Mouse (Mus musculus) embryonic facial prominence, embryonic 15.5 days (tissue): ENCODE results near the gene Eml4. TPM values are rescaled to one million over a fixed set of nuclear protein-coding genes. Genes with fewer than 3 reads are reported as not detected.

Source experiments
- ATAC-seq: fragments of 200-750 bp; cut with Nextera tagmentation; 2 replicates; pipeline ENCODE4 v1.8.0; 2017; ENCODE audit warnings: low read depth, moderate TSS enrichment; ENCODE audit not compliant: insufficient number of reproducible peaks, low FRiP score, low TSS enrichment
- H3K27ac ChIP-seq: fragments of 300-500 bp; sonication (generic); replicated peaks from 2 replicates; pipeline ENCODE4 v1.5.1; 2015; ENCODE audit warnings: mild to moderate bottlenecking, inconsistent platforms
- H3K27me3 ChIP-seq: fragments of 300-500 bp; sonication (generic); 2 replicates; pipeline ENCODE4 v1.6.1; 2015; ENCODE audit warnings: inconsistent platforms
- H3K36me3 ChIP-seq: fragments of 300-500 bp; sonication (generic); 2 replicates; pipeline ENCODE4 v1.6.1; 2015; ENCODE audit warnings: mild to moderate bottlenecking, inconsistent platforms
- H3K4me1 ChIP-seq: fragments of 300-500 bp; sonication (generic); 2 replicates; pipeline ENCODE4 v1.6.1; 2015; ENCODE audit warnings: inconsistent platforms
- H3K4me2 ChIP-seq: fragments of 300-500 bp; sonication (generic); replicated peaks from 2 replicates; pipeline ENCODE4 v1.6.1; 2015; ENCODE audit warnings: mild to moderate bottlenecking, inconsistent platforms
- H3K4me3 ChIP-seq: fragments of 300-500 bp; sonication (generic); replicated peaks from 2 replicates; pipeline ENCODE4 v1.5.1; 2015; ENCODE audit warnings: mild to moderate bottlenecking, inconsistent platforms
- H3K9ac ChIP-seq: fragments of 300-500 bp; sonication (generic); 2 replicates; pipeline ENCODE4 v1.6.1; 2015; ENCODE audit warnings: inconsistent platforms
- H3K9me3 ChIP-seq: fragments of 300-500 bp; sonication (generic); replicated peaks from 2 replicates; pipeline ENCODE4 v1.6.1; 2016; ENCODE audit warnings: inconsistent platforms
- WGBS: fragments of 180-500 bp; shearing (Covaris S2); methylation state at CpG from one replicate; pipeline ENCODE4 v1.1.7; 2015; 5-methylcytosine and 5-hydroxymethylcytosine counted together
- polyA plus RNA-seq: library from polyadenylated mRNA; unstranded; fragments of >200 nt; fragmentation: Nextera tagmentation; extraction: Ambion mirVana; gene quantifications from 2 replicates; pipeline ENCODE4 v1.2.1, GENCODE M21; 2015

Gene Eml4
- polyA plus RNA-seq, 1 experiment from 2014 or later = 33.2 TPM

GRCm38 (mm10) chr17:83387161-83387560, 36.4 kb downstream of the Eml4 start:
- Histone ChIP-seq H3K9ac (no peak overlapping the region), H3K36me3 (no peaks in the 10 kb centered on the region), H3K27me3 (no peaks in the 10 kb centered on the region), H3K9me3 (no peaks in the 10 kb centered on the region), H3K27ac (no peak overlapping the region), H3K4me3 (no peak overlapping the region), H3K4me2 (no peak overlapping the region), H3K4me1 (no peaks in the 10 kb centered on the region)
- ATAC-seq = no peak
- WGBS = 77% methylated on average over 3 of the region's 3 CpGs

GRCm38 (mm10) chr17:83394013-83394412, 43.3 kb downstream of the Eml4 start:
- H3K4me1 ChIP-seq = 0 out of 2 replicates have a peak, but pooled peaks cover 2% of the 10 kb centered on the region
- H3K4me2 ChIP-seq = no peak overlapping the region
- no peak overlapping the region for H3K9ac ChIP-seq
- no peaks in the 10 kb centered on the region for H3K36me3 ChIP-seq
- ATAC-seq = no peak
- H3K9me3 ChIP-seq = no peaks in the 10 kb centered on the region
- no peak overlapping the region for H3K27ac ChIP-seq
- 86% methylated on average over 3 of the region's 3 CpGs for WGBS
- H3K27me3 ChIP-seq = no peaks in the 10 kb centered on the region
- H3K4me3 ChIP-seq = no peak overlapping the region

- H3K4me2 ChIP-seq = no peak overlapping the region
- ATAC-seq = no peak
- WGBS = 36% methylated on average over 6 of the region's 6 CpGs
These were observed 46.9 kb downstream of the Eml4 start for GRCm38 (mm10) chr17:83397571-83398100.

DNA sequence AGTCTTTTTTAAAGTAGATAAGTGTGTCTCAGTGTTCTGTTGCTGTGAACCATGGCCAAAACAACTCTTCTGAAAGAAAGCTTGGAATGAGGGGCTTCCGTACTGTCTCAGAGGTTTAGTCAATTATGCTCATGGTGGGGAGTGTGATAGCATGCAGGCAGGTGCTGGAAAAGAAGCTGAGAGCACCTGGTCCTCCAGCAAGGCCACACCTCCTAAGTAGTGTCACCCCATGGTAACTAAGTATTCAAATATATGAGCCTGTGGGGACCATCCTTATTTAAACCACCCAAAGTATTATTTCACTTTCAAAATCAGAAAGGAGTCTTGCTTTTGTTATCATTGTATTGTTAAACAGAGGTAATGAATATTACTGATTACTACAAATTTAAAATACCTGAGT, 48.0 kb downstream of the Eml4 start:
- Histone ChIP-seq H3K9ac (no peak overlapping the region), H3K4me1 (peaks cover 6% of the 10 kb centered on the region; the same call in 1 of the 2 replicates), H3K4me3 (no peak overlapping the region), H3K27me3 (no peaks in the 10 kb centered on the region), H3K27ac (no peak overlapping the region), H3K4me2 (no peak overlapping the region), H3K36me3 (peaks cover 5% of the 10 kb centered on the region; the same call in 1 of the 2 replicates), H3K9me3 (no peaks in the 10 kb centered on the region)
- ATAC-seq = no peak
- 74% methylated on average over 1 of the region's 1 CpGs for WGBS

More at GRCm38 (mm10) chr17:83397571-83398100, 46.9 kb downstream of the Eml4 start:
- Histone ChIP-seq H3K27me3 (no peaks in the 10 kb centered on the region), H3K9ac (no peak overlapping the region), H3K27ac (peak overlapping the region; percentile 58; the same call in 1 of the 2 replicates), H3K9me3 (no peaks in the 10 kb centered on the region), H3K4me1 (peaks cover 6% of the 10 kb centered on the region; the same call in 1 of the 2 replicates), H3K36me3 (no peaks in the 10 kb centered on the region), H3K4me3 (no peak overlapping the region)

- Histone ChIP-seq H3K27ac (no peak overlapping the region), H3K36me3 (peaks cover 20% of the 10 kb centered on the region; the same call in 1 of the 2 replicates), H3K27me3 (no peaks in the 10 kb centered on the region), H3K4me2 (no peak overlapping the region), H3K4me3 (no peak overlapping the region), H3K9me3 (no peaks in the 10 kb centered on the region), H3K4me1 (no peaks in the 10 kb centered on the region), H3K9ac (no peak overlapping the region)
- WGBS = 75% methylated on average over 4 of the region's 4 CpGs
- ATAC-seq = no peak
These were observed 79.9 kb downstream of the Eml4 start for GRCm38 (mm10) chr17:83430607-83431006.

DNA sequence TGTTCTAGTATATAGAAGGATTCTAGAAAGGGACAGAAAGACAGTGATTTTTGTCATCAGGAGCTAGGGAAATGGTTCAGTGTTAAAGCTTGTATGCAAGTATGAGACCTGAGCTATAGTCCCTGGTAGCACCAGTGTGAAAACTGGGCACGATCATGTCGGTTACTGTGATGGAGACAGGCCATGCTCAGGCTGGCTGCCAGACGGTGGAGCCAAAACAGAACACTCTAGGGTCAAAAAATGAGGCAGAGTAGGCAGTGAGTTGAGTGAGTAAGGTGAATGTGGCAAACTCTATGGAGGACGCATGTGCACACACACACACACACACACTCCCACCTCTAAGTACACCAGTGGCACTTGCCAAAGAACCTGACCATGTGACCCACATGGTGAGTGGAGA, 92.7 kb downstream of the Eml4 start:
- Histone ChIP-seq H3K27ac (no peak overlapping the region), H3K4me3 (no peak overlapping the region), H3K27me3 (no peaks in the 10 kb centered on the region), H3K4me2 (no peak overlapping the region), H3K9me3 (no peaks in the 10 kb centered on the region), H3K4me1 (no peaks in the 10 kb centered on the region), H3K36me3 (peaks cover 27% of the 10 kb centered on the region), H3K9ac (no peak overlapping the region)
- ATAC-seq = no peak; the same call in 1 of the 2 replicates
- 89% methylated on average over 4 of the region's 4 CpGs for WGBS

DNA sequence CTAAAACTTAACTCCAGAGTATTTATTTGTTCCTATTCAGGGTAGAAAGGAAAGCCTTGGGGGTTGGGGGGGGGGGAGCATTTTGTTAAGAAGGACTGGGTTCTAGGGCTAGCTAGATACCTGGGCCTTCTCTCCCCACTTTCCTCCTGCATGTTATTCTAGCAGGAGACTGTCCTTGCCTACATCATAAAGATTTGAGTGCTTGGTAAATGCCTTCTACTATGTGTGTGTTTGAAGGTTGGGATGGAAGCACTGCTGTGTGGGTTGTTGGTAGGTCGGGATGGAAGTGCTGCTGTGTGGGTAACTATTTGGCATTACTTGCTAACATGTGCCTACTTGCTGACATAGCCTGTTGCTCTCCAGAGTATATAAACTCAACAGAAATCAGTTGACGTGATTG, 98.9 kb downstream of the Eml4 start:
- H3K36me3 ChIP-seq = peaks cover 50% of the 10 kb centered on the region
- WGBS = 76% methylated on average over 2 of the region's 2 CpGs

GRCm38 (mm10) chr17:83451367-83451766, 100.6 kb downstream of the Eml4 start:
- peaks cover 61% of the 10 kb centered on the region for H3K36me3 ChIP-seq
- H3K9me3 ChIP-seq = no peaks in the 10 kb centered on the region
- ATAC-seq = no peak
- H3K4me2 ChIP-seq = no peak overlapping the region
- H3K27me3 ChIP-seq = no peaks in the 10 kb centered on the region
- H3K4me1 ChIP-seq = no peaks in the 10 kb centered on the region
- no peak overlapping the region for H3K4me3 ChIP-seq
- 94% methylated on average over 8 of the region's 8 CpGs for WGBS
- H3K27ac ChIP-seq = no peak overlapping the region
- no peak overlapping the region for H3K9ac ChIP-seq

More for the DNA sequence above, 98.9 kb downstream of the Eml4 start:
- Histone ChIP-seq H3K4me3 (no peak overlapping the region), H3K27me3 (no peaks in the 10 kb centered on the region), H3K9ac (no peak overlapping the region), H3K4me1 (no peaks in the 10 kb centered on the region), H3K9me3 (no peaks in the 10 kb centered on the region), H3K4me2 (no peak overlapping the region), H3K27ac (no peak overlapping the region)
- no peak for ATAC-seq

DNA sequence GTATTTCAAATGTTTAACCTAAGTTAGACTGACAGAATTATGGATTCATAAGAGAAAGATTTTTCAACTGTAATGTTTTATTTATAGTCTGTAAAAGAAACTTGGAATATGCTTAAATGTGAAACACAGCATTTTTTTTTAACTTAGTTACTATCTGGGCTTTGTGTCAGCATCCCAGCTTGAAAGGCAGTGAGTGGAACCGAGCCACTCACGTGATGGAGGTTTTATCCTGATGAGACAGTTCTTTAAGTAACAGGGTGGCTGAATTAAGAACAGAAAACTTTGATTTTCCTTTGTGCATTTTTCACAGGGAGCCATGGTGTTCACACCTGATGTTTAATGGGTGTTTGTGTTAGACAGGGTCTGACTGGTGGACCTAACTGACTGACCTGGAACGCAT, 101.1 kb downstream of the Eml4 start:
- no peak for ATAC-seq
- no peaks in the 10 kb centered on the region for H3K4me1 ChIP-seq
- peaks cover 65% of the 10 kb centered on the region for H3K36me3 ChIP-seq

DNA sequence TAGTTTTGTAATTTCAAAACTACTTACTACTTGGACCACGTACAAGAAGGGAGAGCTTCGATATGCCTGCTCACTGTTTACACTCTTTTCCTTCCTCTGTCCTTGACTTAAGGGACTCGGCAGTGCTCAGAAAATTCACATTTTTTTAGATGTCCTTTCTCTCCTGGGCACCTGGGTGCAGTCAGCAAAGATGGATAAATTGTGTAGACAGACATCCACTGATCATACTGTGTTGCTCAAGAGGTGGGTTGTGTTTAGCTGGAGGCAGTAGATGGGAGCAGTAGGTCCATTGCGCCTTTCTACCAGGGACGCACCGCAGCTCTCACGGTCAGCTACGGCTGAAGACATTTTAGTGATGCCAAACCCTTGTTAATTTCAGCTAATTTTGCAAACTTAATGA, 101.7 kb downstream of the Eml4 start:
- 97% methylated on average over 8 of the region's 8 CpGs for WGBS
- no peaks in the 10 kb centered on the region for H3K4me1 ChIP-seq
- peaks cover 71% of the 10 kb centered on the region for H3K36me3 ChIP-seq
- no peak overlapping the region for H3K27ac ChIP-seq
- no peak overlapping the region for H3K4me3 ChIP-seq
- no peak overlapping the region for H3K9ac ChIP-seq
- ATAC-seq = no peak
- H3K27me3 ChIP-seq = no peaks in the 10 kb centered on the region
- no peaks in the 10 kb centered on the region for H3K9me3 ChIP-seq
- no peak overlapping the region for H3K4me2 ChIP-seq

More for the DNA sequence above, 101.1 kb downstream of the Eml4 start:
- H3K4me3 ChIP-seq = no peak overlapping the region
- H3K4me2 ChIP-seq = no peak overlapping the region
- H3K9ac ChIP-seq = no peak overlapping the region
- H3K27ac ChIP-seq = no peak overlapping the region
- H3K9me3 ChIP-seq = no peaks in the 10 kb centered on the region
- no peaks in the 10 kb centered on the region for H3K27me3 ChIP-seq
- 94% methylated on average over 3 of the region's 3 CpGs for WGBS

DNA sequence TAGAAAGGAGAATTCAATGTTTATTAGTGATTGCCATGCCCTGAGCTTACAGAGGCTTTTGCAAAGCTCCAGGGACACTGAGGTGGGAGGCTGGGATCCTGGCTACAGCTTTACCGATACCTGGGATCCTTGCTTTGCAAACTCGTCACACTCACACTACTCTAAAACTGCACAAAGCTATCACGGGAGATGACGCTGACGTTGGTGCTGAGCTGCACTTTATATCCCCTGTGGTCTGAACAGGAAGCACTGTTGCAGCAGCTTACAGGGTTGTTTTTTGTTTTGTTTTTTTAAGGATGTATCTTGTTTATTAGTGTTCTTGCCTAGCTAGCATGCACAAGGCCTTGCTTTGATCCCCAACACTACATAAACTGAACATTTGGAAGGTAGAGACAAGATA, 102.9 kb downstream of the Eml4 start:
- peaks cover 75% of the 10 kb centered on the region for H3K36me3 ChIP-seq
- 90% methylated on average over 5 of the region's 5 CpGs for WGBS

GRCm38 (mm10) chr17:83457271-83457670, 106.5 kb downstream of the Eml4 start:
- 87% methylated on average over 1 of the region's 1 CpGs for WGBS
- H3K36me3 ChIP-seq = peaks cover 83% of the 10 kb centered on the region
- no peaks in the 10 kb centered on the region for H3K9me3 ChIP-seq
- no peak for ATAC-seq
- no peak overlapping the region for H3K4me2 ChIP-seq
- H3K27ac ChIP-seq = no peak overlapping the region
- no peaks in the 10 kb centered on the region for H3K27me3 ChIP-seq
- no peak overlapping the region for H3K4me3 ChIP-seq
- H3K9ac ChIP-seq = no peak overlapping the region
- H3K4me1 ChIP-seq = no peaks in the 10 kb centered on the region

More for the DNA sequence above, 102.9 kb downstream of the Eml4 start:
- Histone ChIP-seq H3K9me3 (no peaks in the 10 kb centered on the region), H3K4me2 (no peak overlapping the region), H3K9ac (no peak overlapping the region), H3K27me3 (no peaks in the 10 kb centered on the region), H3K27ac (no peak overlapping the region), H3K4me1 (no peaks in the 10 kb centered on the region), H3K4me3 (no peak overlapping the region)
- ATAC-seq = no peak
